51 mouse cellular contexts compared by ENCODE assay signal in genomic region chr9:25051901-25052300, GRCm38 (mm10). TPM values are rescaled to one million over a fixed set of nuclear protein-coding genes. Genes with fewer than 3 reads are reported as not detected.
"Had no signal": no experiment of that assay in that cellular context is flagged by ENCODE, and none has a peak within 500 bp of the region (broad histone marks: within the 10 kb centered on the region; RNA-seq: fewer than 3 reads in every experiment).

No protein-coding gene starts in this region.

- H3K9me3 ChIP-seq: heart, embryonic 12.5 days; heart, embryonic 13.5 days; heart, embryonic 15.5 days; hindbrain, embryonic 10.5 days; hindbrain, embryonic 12.5 days; hindbrain, embryonic 13.5 days; hindbrain, embryonic 15.5 days; intestine, embryonic 15.5 days; kidney, embryonic 15.5 days had no signal

- H3K36me3 ChIP-seq: heart, embryonic 12.5 days; heart, embryonic 13.5 days; heart, embryonic 15.5 days; hindbrain, embryonic 10.5 days; hindbrain, embryonic 12.5 days; hindbrain, embryonic 13.5 days; hindbrain, embryonic 15.5 days; intestine, embryonic 15.5 days; kidney, embryonic 15.5 days had no signal

- ATAC-seq: hindbrain, embryonic 16.5 days; hindbrain, postnatal 0 days; inflammation-experienced regulatory T-cells, adult 6 months; intestine, embryonic 15.5 days; intestine, embryonic 16.5 days; intestine, postnatal 0 days had no signal

- H3K27me3 ChIP-seq: heart, embryonic 12.5 days; heart, embryonic 13.5 days; heart, embryonic 15.5 days; hindbrain, embryonic 12.5 days; hindbrain, embryonic 13.5 days; hindbrain, embryonic 15.5 days; intestine, embryonic 15.5 days; kidney, embryonic 15.5 days had no signal

- H3K4me1 ChIP-seq: hindbrain, embryonic 13.5 days had no signal

- H3K4me3 ChIP-seq: heart, embryonic 12.5 days; heart, embryonic 13.5 days; heart, embryonic 15.5 days; hindbrain, embryonic 10.5 days; hindbrain, embryonic 12.5 days; hindbrain, embryonic 13.5 days; hindbrain, embryonic 15.5 days; intestine, embryonic 15.5 days; kidney, embryonic 15.5 days; layer of hippocampus, adult 2 months; left cerebral cortex, adult 2 months had no signal

- H3K27ac ChIP-seq: heart, embryonic 13.5 days; heart, embryonic 15.5 days; hindbrain, embryonic 10.5 days; hindbrain, embryonic 12.5 days; hindbrain, embryonic 13.5 days; hindbrain, embryonic 14.5 days; hindbrain, embryonic 15.5 days; hindbrain, postnatal 0 days; intestine, embryonic 15.5 days; kidney, embryonic 15.5 days; kidney, postnatal 0 days; layer of hippocampus, adult 2 months; left cerebral cortex, adult 2 months had no signal

- DNase-seq: heart, postnatal 10 days; heart, postnatal 14 days; heart, postnatal 36 days; kidney, adult 11 months; kidney, adult 18-20 months; kidney, adult 2 months; kidney, adult 8-10 months; kidney, adult 9 months; kidney, postnatal 10 days; kidney, postnatal 14 days; kidney, postnatal 25 days; kidney, postnatal 36 days; kidney, postnatal 4 days; layer of hippocampus, adult 9-11 months; layer of hippocampus, postnatal 36 days had no signal

RNA-seq across cellular contexts. Expression of gene Gm10181, which starts 37.3 kb away (rescaled TPM):
- total RNA-seq: heart, adult 8-10 months; heart, postnatal 10 days; heart, postnatal 14 days; heart, postnatal 25 days; heart, postnatal 36 days; hematopoietic stem cell, adult 5-6 weeks; hindbrain, postnatal 0 days; layer of hippocampus, adult 18-20 months; layer of hippocampus, adult 2 months; layer of hippocampus, adult 8-10 months; layer of hippocampus, postnatal 10 days; layer of hippocampus, postnatal 14 days; layer of hippocampus, postnatal 25 days; layer of hippocampus, postnatal 36 days; left cerebral cortex, adult 18-20 months; left cerebral cortex, adult 2 months had no signal
- polyA plus RNA-seq: heart, embryonic 11.5 days; heart, embryonic 12.5 days; heart, embryonic 13.5 days; heart, embryonic 14.5 days; heart, embryonic 15.5 days; heart, embryonic 16.5 days; heart, postnatal 0 days; hindbrain, embryonic 10.5 days; hindbrain, embryonic 11.5 days; hindbrain, embryonic 12.5 days; hindbrain, embryonic 13.5 days; hindbrain, embryonic 14.5 days; hindbrain, embryonic 15.5 days; hindbrain, embryonic 16.5 days; hindbrain, postnatal 0 days; inflammation-experienced regulatory T-cells, adult 6 months; intestine, embryonic 14.5 days; intestine, embryonic 15.5 days; intestine, embryonic 16.5 days; intestine, postnatal 0 days; kidney, adult 2 months; kidney, embryonic 14.5 days; kidney, embryonic 15.5 days; kidney, embryonic 16.5 days; kidney, postnatal 0 days; large intestine, adult 2 months had no signal
